Mouse (Mus musculus) G1E-ER4 (cell line): ENCODE measurements around the gene Dnmt3a. TPM values are rescaled to one million over a fixed set of nuclear protein-coding genes. Genes with fewer than 3 reads are reported as not detected.

Experiments
- GATA1 ChIP-seq: IDR thresholded peaks from one replicate; pipeline ENCODE4 v1.8.0; 2012; ENCODE audit warnings: low read length, inconsistent platforms
- polyA plus RNA-seq: library from polyadenylated mRNA; stranded (reverse); fragments of >175 nt; gene quantifications from 2 replicates; pipeline ENCODE4 v1.2.3, GENCODE M21; 2012

Dnmt3a gene
- polyA plus RNA-seq, 1 experiment, result 0.01 TPM

GRCm38 (mm10) chr12:3944454-3945073 lies 138.8 kb downstream of the Dnmt3a start:
- TF ChIP-seq GATA1, result no peak

- no peak for TF ChIP-seq GATA1
Observed at GRCm38 (mm10) chr12:3947503-3947902, 141.7 kb downstream of the Dnmt3a start.

GRCm38 (mm10) chr12:3954651-3955050 lies 148.8 kb downstream of the Dnmt3a start, which contains the start of gene Pomc:
TSS of gene Pomc (plus strand) at chr12:3954951.
- no peak for TF ChIP-seq GATA1

GRCm38 (mm10) chr12:3955371-3955770 lies 149.6 kb downstream of the Dnmt3a start:
- no peak for TF ChIP-seq GATA1

- TF ChIP-seq GATA1, result no peak
Observed at GRCm38 (mm10) chr12:3956351-3956750, 150.5 kb downstream of the Dnmt3a start.

GRCm38 (mm10) chr12:3959791-3960543 lies 154.2 kb downstream of the Dnmt3a start:
- no peak for TF ChIP-seq GATA1

- no peak for TF ChIP-seq GATA1
Observed at GRCm38 (mm10) chr12:3960553-3960952, 154.7 kb downstream of the Dnmt3a start.

Other genes starting within 250 kb of the Dnmt3a start
- not detected in 2 replicates for gene Dtnb, start 233.6 kb upstream of the Dnmt3a start, polyA plus RNA-seq
- not detected in 2 replicates for gene Pomc, start 148.9 kb downstream of the Dnmt3a start, polyA plus RNA-seq
- not detected in 2 replicates for gene Efr3b, start 232.9 kb downstream of the Dnmt3a start, polyA plus RNA-seq